Mouse (Mus musculus) hindbrain, embryonic 11.5 days (tissue): ENCODE data around the gene Zbtb3. TPM values are rescaled to one million over a fixed set of nuclear protein-coding genes. Genes with fewer than 3 reads are reported as not detected.
A peak's percentile ranks its signal among the peaks of the same experiment; 100 is the strongest.

Experiments
- ATAC-seq: fragments of 200-750 bp; cut with Nextera tagmentation; 2 replicates; pipeline ENCODE4 v1.8.0; 2017; ENCODE audit warnings: mild to moderate bottlenecking, moderate TSS enrichment, moderate library complexity; ENCODE audit not compliant: low FRiP score
- DNase-seq: peaks from one replicate; pipeline ENCODE4 v3.0.0-alpha.2; 2015; ENCODE audit warnings: low spot score
- H3K27ac ChIP-seq: fragments of 300-500 bp; sonication (generic); 2 replicates; pipeline ENCODE4 v1.5.1; 2014; ENCODE audit warnings: mild to moderate bottlenecking, low read depth, low read length
- H3K27me3 ChIP-seq: fragments of 300-500 bp; sonication (generic); 2 replicates; pipeline ENCODE4 v1.6.1; 2014; ENCODE audit warnings: mild to moderate bottlenecking, low read length, moderate library complexity, mixed read lengths; ENCODE audit not compliant: control insufficient read depth, insufficient read depth
- H3K36me3 ChIP-seq: fragments of 300-500 bp; sonication (generic); 2 replicates; pipeline ENCODE4 v1.6.1; 2014; ENCODE audit warnings: mild to moderate bottlenecking, low read length, moderate library complexity, mixed read lengths; ENCODE audit not compliant: control insufficient read depth, insufficient read depth
- H3K4me1 ChIP-seq: fragments of 300-500 bp; sonication (generic); replicated peaks from 2 replicates; pipeline ENCODE4 v1.6.1; 2014; ENCODE audit warnings: low read length, mixed read lengths; ENCODE audit not compliant: control insufficient read depth, insufficient read depth
- H3K4me2 ChIP-seq: fragments of 300-500 bp; sonication (generic); replicated peaks from 2 replicates; pipeline ENCODE4 v1.6.1; 2014; ENCODE audit warnings: mild to moderate bottlenecking, low read depth, low read length
- H3K4me3 ChIP-seq: fragments of 300-500 bp; sonication (generic); 2 replicates; pipeline ENCODE4 v1.5.1; 2014; ENCODE audit warnings: low read depth, low read length
- H3K9ac ChIP-seq: fragments of 300-500 bp; sonication (generic); 2 replicates; pipeline ENCODE4 v1.6.1; 2014; ENCODE audit warnings: low read depth, low read length
- H3K9me3 ChIP-seq: fragments of 300-500 bp; sonication (generic); 2 replicates; pipeline ENCODE4 v1.6.1; 2016; ENCODE audit warnings: low read length; ENCODE audit not compliant: control insufficient read depth
- WGBS: fragments of 180-500 bp; shearing (Covaris S2); extraction: QIAGEN DNeasy Blood & Tissue Kit; methylation state at CpG from one replicate; pipeline ENCODE4 v1.1.7; 2014; 5-methylcytosine and 5-hydroxymethylcytosine counted together
- polyA plus RNA-seq: library from polyadenylated mRNA; unstranded; fragments of >200 nt; fragmentation: Nextera tagmentation; extraction: Ambion mirVana; gene quantifications from 2 replicates; pipeline ENCODE4 v1.2.1, GENCODE M21; 2014

Gene Zbtb3
- polyA plus RNA-seq, 1 experiment from 2014 or later = 7.5 TPM

GRCm38 (mm10) chr19:8818301-8818798 is 16.0 kb downstream of the Zbtb3 start:
- Histone ChIP-seq H3K36me3 (peaks cover 4% of the 10 kb centered on the region; the same call in 1 of the 2 replicates), H3K9ac (peak overlapping the region; percentile 71), H3K9me3 (no peaks in the 10 kb centered on the region), H3K4me2 (peak overlapping the region; percentile 77), H3K27ac (peak overlapping the region; percentile 98), H3K4me1 (peaks cover 9% of the 10 kb centered on the region), H3K27me3 (no peaks in the 10 kb centered on the region), H3K4me3 (peak overlapping the region; percentile 99)
- DNase-seq (no peak), ATAC-seq (no peak)
- WGBS = 38% methylated on average over 14 of the region's 14 CpGs

GRCm38 (mm10) chr19:8818801-8819595 is 16.6 kb downstream of the Zbtb3 start, which contains the start of gene Ttc9c:
TSS of gene Ttc9c (minus strand) at chr19:8819333.
- ATAC-seq (peak; percentile 94), DNase-seq (peak; percentile 97)
- Histone ChIP-seq H3K9ac (peak within 1 kb of the TSS; percentile 98), H3K27me3 (no peaks in the 10 kb centered on the region), H3K4me3 (peak within 1 kb of the TSS; percentile 99), H3K9me3 (no peaks in the 10 kb centered on the region), H3K4me1 (peaks cover 9% of the 10 kb centered on the region), H3K36me3 (peaks cover 3% of the 10 kb centered on the region; the same call in 1 of the 2 replicates), H3K4me2 (peak within 1 kb of the TSS; percentile 77), H3K27ac (peak within 1 kb of the TSS; percentile 98)
- under 1% methylated on average over 33 of the region's 33 CpGs for WGBS

- peaks cover 9% of the 10 kb centered on the region for H3K4me1 ChIP-seq
- under 1% methylated on average over 69 of the region's 83 CpGs for WGBS
Observed at GRCm38 (mm10) chr19:8819596-8820423, 17.5 kb downstream of the Zbtb3 start, which contains the start of gene Hnrnpul2. TSS of gene Hnrnpul2 (plus strand) at chr19:8820010.

GRCm38 (mm10) chr19:8820424-8820956 is 18.1 kb downstream of the Zbtb3 start:
- Histone ChIP-seq H3K4me3 (peak overlapping the region; percentile 99), H3K4me2 (peak overlapping the region; percentile 77), H3K27ac (peak overlapping the region; percentile 98), H3K4me1 (peaks cover 9% of the 10 kb centered on the region), H3K9me3 (no peaks in the 10 kb centered on the region), H3K9ac (peak overlapping the region; percentile 98), H3K36me3 (0 out of 2 replicates have a peak, but pooled peaks cover 3% of the 10 kb centered on the region), H3K27me3 (no peaks in the 10 kb centered on the region)
- ATAC-seq (peak; percentile 30), DNase-seq (peak; percentile 39)
- WGBS = 0% methylated on average over 48 of the region's 48 CpGs

More at GRCm38 (mm10) chr19:8819596-8820423, 17.5 kb downstream of the Zbtb3 start, which contains the start of gene Hnrnpul2:
- Histone ChIP-seq H3K4me2 (peak within 1 kb of the TSS; percentile 77), H3K9ac (peak within 1 kb of the TSS; percentile 98), H3K9me3 (no peaks in the 10 kb centered on the region), H3K36me3 (0 out of 2 replicates have a peak, but pooled peaks cover 3% of the 10 kb centered on the region), H3K27ac (peak within 1 kb of the TSS; percentile 98), H3K27me3 (no peaks in the 10 kb centered on the region), H3K4me3 (peak within 1 kb of the TSS; percentile 99)
- DNase-seq (peak; percentile 95), ATAC-seq (peak; percentile 97)

- H3K4me1 ChIP-seq = peaks cover 9% of the 10 kb centered on the region
- H3K9ac ChIP-seq = peak overlapping the region; percentile 98
- no peaks in the 10 kb centered on the region for H3K27me3 ChIP-seq
- H3K36me3 ChIP-seq = 0 out of 2 replicates have a peak, but pooled peaks cover 4% of the 10 kb centered on the region
- H3K4me3 ChIP-seq = peak overlapping the region; percentile 99
- no peak for DNase-seq
- H3K27ac ChIP-seq = 0 out of 2 replicates have a peak overlapping the region, but pooled peaks have one; percentile 98
- 2% methylated on average over 7 of the region's 7 CpGs for WGBS
- no peaks in the 10 kb centered on the region for H3K9me3 ChIP-seq
- ATAC-seq = no peak
- peak overlapping the region; percentile 77 for H3K4me2 ChIP-seq
Observed at GRCm38 (mm10) chr19:8821146-8821545, 18.8 kb downstream of the Zbtb3 start.

- Histone ChIP-seq H3K27me3 (no peaks in the 10 kb centered on the region), H3K9ac (no peak overlapping the region), H3K36me3 (0 out of 2 replicates have a peak, but pooled peaks cover 8% of the 10 kb centered on the region), H3K9me3 (no peaks in the 10 kb centered on the region), H3K4me2 (peak overlapping the region; percentile 77; the same call in 1 of the 2 replicates), H3K27ac (no peak overlapping the region), H3K4me1 (peaks cover 3% of the 10 kb centered on the region; the same call in 1 of the 2 replicates), H3K4me3 (peak overlapping the region; percentile 1; the same call in 1 of the 2 replicates)
- ATAC-seq = no peak
- 77% methylated on average over 8 of the region's 8 CpGs for WGBS
- no peak for DNase-seq
Observed at GRCm38 (mm10) chr19:8822696-8823095, 20.3 kb downstream of the Zbtb3 start.

- H3K36me3 ChIP-seq = peaks cover 31% of the 10 kb centered on the region
- H3K27me3 ChIP-seq = no peaks in the 10 kb centered on the region
Observed at GRCm38 (mm10) chr19:8829660-8830059, 27.3 kb downstream of the Zbtb3 start, which contains the start of gene AC129217.1. TSS of gene AC129217.1 (plus strand) at chr19:8829773.

GRCm38 (mm10) chr19:8830664-8831063 is 28.3 kb downstream of the Zbtb3 start:
- Histone ChIP-seq H3K36me3 (peaks cover 33% of the 10 kb centered on the region), H3K4me1 (no peaks in the 10 kb centered on the region), H3K4me2 (no peak overlapping the region), H3K9ac (no peak overlapping the region), H3K27me3 (no peaks in the 10 kb centered on the region), H3K4me3 (no peak overlapping the region), H3K27ac (no peak overlapping the region), H3K9me3 (no peaks in the 10 kb centered on the region)
- WGBS = 93% methylated on average over 8 of the region's 8 CpGs
- ATAC-seq = no peak
- DNase-seq = no peak

More at GRCm38 (mm10) chr19:8829660-8830059, 27.3 kb downstream of the Zbtb3 start, which contains the start of gene AC129217.1:
- Histone ChIP-seq H3K4me3 (no peak within 1 kb of the TSS), H3K9ac (no peak within 1 kb of the TSS), H3K4me1 (no peaks in the 10 kb centered on the region), H3K27ac (no peak within 1 kb of the TSS), H3K4me2 (no peak within 1 kb of the TSS), H3K9me3 (no peaks in the 10 kb centered on the region)
- no peak for ATAC-seq
- 90% methylated on average over 8 of the region's 8 CpGs for WGBS
- no peak for DNase-seq
